Mouse (Mus musculus): ENCODE results near the gene Fmnl3. TPM values are rescaled to one million over a fixed set of nuclear protein-coding genes. Genes with fewer than 3 reads are reported as not detected.

Gene Fmnl3
- polyA plus RNA-seq, 1 experiment, result 8.2 TPM

DNA sequence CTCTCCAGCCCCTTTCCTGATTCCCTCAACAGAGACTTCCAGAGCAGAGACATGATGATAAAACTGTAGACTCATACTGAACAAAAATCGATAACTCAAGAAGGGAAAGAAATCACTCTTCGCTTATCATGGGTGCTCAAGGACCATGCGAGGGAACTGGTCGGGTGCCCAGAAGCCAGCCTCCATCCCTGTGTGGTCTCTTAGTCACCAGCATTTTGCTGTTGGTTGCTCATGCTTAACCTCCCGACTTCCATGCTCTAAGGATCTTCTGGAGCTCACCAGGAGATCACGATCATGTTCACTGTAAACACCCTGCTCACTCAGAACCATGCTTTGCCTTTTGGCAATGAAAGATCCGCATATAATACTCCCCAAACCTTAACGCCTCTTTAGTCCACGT, 2.5 kb upstream of the Fmnl3 start:
- Histone ChIP-seq H3K4me3 (ENCODE audit: low read depth, low read length) (no peak overlapping the region), H3K4me1 (ENCODE audit: control insufficient read depth, insufficient read depth, insufficient read length, low read length) (peaks cover 2% of the 10 kb centered on the region; the same call in 1 of the 2 replicates), H3K36me3 (ENCODE audit: control insufficient read depth, insufficient read depth, low read length) (no peaks in the 10 kb centered on the region), H3K27ac (ENCODE audit: insufficient read depth, low read depth, low read length) (no peak overlapping the region), H3K27me3 (ENCODE audit: control insufficient read depth, insufficient read depth, low read length) (peaks cover 14% of the 10 kb centered on the region; the same call in 1 of the 2 replicates)
- 72% methylated on average over 9 of the region's 9 CpGs for WGBS
- TF ChIP-seq CTCF (IDR thresholded peaks at IDR 0.05; ENCODE audit: extremely low read depth, insufficient read length, insufficient replicate concordance, low read depth, low read length) (no peak), POLR2A (IDR thresholded peaks at IDR 0.05; ENCODE audit: low read depth, low read length) (no peak)

DNA sequence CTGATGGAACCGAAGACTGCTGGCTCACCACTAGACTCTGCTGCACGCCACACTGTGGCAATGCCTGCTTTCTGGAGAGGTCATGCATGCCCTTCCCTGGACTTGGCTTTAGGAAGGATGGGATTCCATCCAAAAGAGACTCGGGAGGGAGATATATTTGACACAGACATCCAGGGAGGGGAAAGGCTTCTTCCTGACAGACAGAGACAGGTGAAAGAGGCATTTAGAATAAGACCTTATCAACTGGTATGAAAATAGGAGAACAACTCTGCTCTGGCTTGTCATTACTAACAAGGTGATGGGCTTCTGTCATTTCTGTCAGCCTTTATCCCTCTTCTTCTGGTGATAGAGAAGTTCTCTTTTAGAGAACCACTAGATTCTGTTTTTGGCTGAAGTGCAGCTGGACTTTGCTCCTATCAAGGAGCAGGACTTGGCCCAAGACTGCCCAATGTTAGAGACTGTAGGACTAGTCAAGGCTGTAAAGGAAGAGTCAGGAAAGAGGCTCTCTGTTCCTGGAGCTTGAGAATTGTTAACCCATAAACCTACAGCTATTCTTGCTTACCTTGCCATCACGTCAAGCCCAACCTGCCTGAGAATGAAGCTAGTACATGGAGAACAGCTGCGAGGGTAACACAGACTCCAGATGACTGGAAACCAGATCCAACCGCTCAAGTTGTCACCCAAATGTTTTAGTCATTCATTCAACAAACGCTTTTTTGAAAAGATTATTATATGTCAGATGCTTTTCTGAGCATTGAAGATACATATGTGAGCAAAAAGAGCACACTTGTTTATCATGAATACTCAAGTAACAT, 1.5 kb upstream of the Fmnl3 start:
- H3K27me3 ChIP-seq (ENCODE audit: control insufficient read depth, insufficient read depth, low read length), result peaks cover 14% of the 10 kb centered on the region; the same call in 1 of the 2 replicates
- 79% methylated on average over 7 of the region's 7 CpGs for WGBS
- no peaks in the 10 kb centered on the region for H3K36me3 ChIP-seq (ENCODE audit: control insufficient read depth, insufficient read depth, low read length)
- H3K4me3 ChIP-seq (ENCODE audit: low read depth, low read length), result no peak overlapping the region
- peaks cover 2% of the 10 kb centered on the region; the same call in 1 of the 2 replicates for H3K4me1 ChIP-seq (ENCODE audit: control insufficient read depth, insufficient read depth, insufficient read length, low read length)
- TF ChIP-seq CTCF (IDR thresholded peaks at IDR 0.05; ENCODE audit: extremely low read depth, insufficient read length, insufficient replicate concordance, low read depth, low read length), result no peak
- TF ChIP-seq POLR2A (IDR thresholded peaks at IDR 0.05; ENCODE audit: low read depth, low read length), result no peak
- no peak overlapping the region for H3K27ac ChIP-seq (ENCODE audit: insufficient read depth, low read depth, low read length)

DNA sequence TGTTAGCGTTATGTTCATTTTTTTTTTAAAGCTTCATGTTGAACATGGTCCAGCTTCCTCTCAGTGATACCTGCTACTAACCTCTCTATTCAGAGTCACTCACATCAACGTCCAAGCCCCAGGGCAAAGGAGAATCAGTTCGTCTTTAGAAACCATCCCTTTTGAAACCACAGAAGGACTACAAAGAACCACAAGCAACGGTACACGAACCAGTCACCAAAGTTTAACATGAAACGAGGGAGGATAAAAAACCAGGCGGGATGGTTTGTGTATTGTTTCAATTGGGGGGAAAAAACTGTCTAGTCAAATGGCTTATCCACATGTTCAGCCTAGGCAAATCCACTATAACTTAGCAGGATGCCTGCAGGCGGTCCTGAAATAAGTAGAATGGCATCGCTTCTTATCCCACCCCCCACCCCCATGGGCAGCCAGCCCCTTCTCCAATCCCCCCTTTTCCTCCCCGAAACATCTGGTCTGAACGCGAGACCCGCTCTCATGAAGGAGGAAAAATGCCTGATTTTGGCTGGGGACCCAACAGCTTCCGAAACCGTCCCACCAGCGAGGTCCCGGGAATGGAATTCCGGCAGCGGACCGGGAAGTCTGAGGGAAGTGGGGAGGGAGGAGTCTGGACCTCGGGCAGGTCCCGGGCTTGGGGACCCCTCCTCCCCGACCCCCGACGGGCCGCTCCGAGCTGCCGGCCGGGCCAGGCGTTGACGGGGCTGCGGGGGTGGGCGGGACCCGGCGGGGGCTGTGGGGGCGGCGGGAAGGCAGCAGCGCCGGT, 701 bp downstream of the Fmnl3 start:
- 3% methylated on average over 39 of the region's 39 CpGs for WGBS
- Histone ChIP-seq H3K4me1 (ENCODE audit: control insufficient read depth, insufficient read depth, insufficient read length, low read length) (peaks cover 2% of the 10 kb centered on the region; the same call in 1 of the 2 replicates), H3K27me3 (ENCODE audit: control insufficient read depth, insufficient read depth, low read length) (peaks cover 14% of the 10 kb centered on the region; the same call in 1 of the 2 replicates), H3K36me3 (ENCODE audit: control insufficient read depth, insufficient read depth, low read length) (no peaks in the 10 kb centered on the region), H3K27ac (ENCODE audit: insufficient read depth, low read depth, low read length) (no peak overlapping the region), H3K4me3 (ENCODE audit: low read depth, low read length) (peak overlapping the region; percentile 69)
- TF ChIP-seq POLR2A (IDR thresholded peaks at IDR 0.05; ENCODE audit: low read depth, low read length) (no peak), CTCF (IDR thresholded peaks at IDR 0.05; ENCODE audit: extremely low read depth, insufficient read length, insufficient replicate concordance, low read depth, low read length) (no peak)

DNA sequence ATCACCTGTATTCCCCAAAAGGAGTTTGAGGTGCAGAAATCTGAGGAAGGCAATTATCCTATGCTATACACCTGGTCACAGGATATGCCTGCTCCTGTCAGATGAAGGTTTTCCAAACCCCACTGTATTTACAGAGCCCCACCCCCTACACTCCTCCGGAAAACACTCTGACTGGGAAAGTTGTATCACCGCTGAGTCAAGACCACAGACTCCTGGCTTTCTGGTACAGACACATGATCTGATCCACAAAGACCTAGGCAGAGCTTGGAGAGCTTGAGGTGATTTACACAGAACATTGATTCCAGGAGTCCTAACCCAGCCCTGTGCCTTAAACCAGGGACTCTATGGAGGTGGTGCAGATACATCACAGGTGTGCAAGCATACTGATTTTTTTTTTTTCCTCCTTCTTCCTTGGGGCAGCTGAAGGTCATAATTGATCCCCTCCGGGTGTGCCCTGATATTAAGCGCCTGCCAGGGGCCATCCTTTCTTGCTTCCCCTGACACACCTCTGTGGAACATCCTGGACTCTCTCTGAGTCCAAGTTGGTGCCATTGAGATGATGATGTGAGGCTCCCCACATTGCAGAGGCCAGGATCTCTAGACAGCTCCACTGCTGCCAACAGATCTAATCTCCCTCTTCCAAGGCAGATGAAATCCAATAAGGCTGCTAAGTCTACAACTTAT, 1.6 kb downstream of the Fmnl3 start:
- no peak overlapping the region for H3K4me3 ChIP-seq (ENCODE audit: low read depth, low read length)
- H3K27ac ChIP-seq (ENCODE audit: insufficient read depth, low read depth, low read length), result no peak overlapping the region
- TF ChIP-seq CTCF (IDR thresholded peaks at IDR 0.05; ENCODE audit: extremely low read depth, insufficient read length, insufficient replicate concordance, low read depth, low read length) (no peak), POLR2A (IDR thresholded peaks at IDR 0.05; ENCODE audit: low read depth, low read length) (no peak)
- peaks cover 14% of the 10 kb centered on the region; the same call in 1 of the 2 replicates for H3K27me3 ChIP-seq (ENCODE audit: control insufficient read depth, insufficient read depth, low read length)
- 23% methylated on average over 4 of the region's 4 CpGs for WGBS
- H3K4me1 ChIP-seq (ENCODE audit: control insufficient read depth, insufficient read depth, insufficient read length, low read length), result peaks cover 2% of the 10 kb centered on the region
- no peaks in the 10 kb centered on the region for H3K36me3 ChIP-seq (ENCODE audit: control insufficient read depth, insufficient read depth, low read length)

DNA sequence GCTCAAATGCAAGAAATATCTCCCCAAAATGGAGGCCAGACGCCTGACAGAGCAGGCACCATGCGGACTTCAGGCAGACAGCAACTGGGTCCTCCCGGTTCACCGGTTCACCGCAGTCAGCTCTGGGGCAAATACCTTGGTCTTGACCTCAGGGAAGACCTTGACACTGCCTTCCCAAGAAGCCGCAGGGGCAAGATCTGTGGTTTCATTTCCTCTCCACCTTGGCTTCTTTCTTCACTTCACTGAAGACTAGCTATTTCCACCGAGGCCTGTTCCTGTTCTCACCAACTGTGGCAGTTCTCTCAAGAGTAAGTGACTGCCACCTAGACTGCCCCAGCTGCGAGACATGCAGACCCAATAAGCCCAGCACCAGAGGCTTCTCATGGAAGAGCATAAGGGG, 5.4 kb downstream of the Fmnl3 start:
- Histone ChIP-seq H3K4me3 (ENCODE audit: low read depth, low read length) (no peak overlapping the region), H3K27ac (ENCODE audit: insufficient read depth, low read depth, low read length) (no peak overlapping the region), H3K27me3 (ENCODE audit: control insufficient read depth, insufficient read depth, low read length) (peaks cover 11% of the 10 kb centered on the region; the same call in 1 of the 2 replicates), H3K4me1 (ENCODE audit: control insufficient read depth, insufficient read depth, insufficient read length, low read length) (no peaks in the 10 kb centered on the region; the same call in 1 of the 2 replicates), H3K36me3 (ENCODE audit: control insufficient read depth, insufficient read depth, low read length) (no peaks in the 10 kb centered on the region)
- 64% methylated on average over 8 of the region's 8 CpGs for WGBS
- TF ChIP-seq POLR2A (IDR thresholded peaks at IDR 0.05; ENCODE audit: low read depth, low read length), result no peak
- TF ChIP-seq CTCF (IDR thresholded peaks at IDR 0.05; ENCODE audit: extremely low read depth, insufficient read length, insufficient replicate concordance, low read depth, low read length), result no peak

DNA sequence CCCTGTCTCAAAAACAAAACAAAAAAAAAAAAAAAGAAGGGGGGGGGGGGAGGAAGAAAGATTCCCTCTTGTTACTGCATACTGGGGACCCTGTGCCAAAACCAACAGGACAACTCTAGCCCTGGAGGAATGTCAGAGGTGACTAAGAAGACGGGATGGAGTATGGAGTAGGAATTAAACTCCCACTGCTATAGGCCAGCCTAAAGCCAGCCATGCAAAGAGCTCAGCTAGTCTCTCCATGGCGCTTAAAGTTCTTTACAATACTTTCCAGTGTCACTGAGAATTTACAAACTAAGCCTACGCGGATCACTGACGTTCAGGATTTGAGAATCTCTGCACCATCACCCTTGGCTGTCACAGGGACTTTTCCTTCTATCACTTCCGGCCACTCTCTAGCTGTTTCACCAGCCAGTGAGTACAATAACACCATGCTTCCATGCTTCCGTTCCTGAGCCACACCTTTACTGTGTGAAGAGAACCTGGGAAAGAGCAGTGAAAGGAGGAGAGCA, 6.2 kb downstream of the Fmnl3 start:
- 65% methylated on average over 7 of the region's 7 CpGs for WGBS
- no peak overlapping the region for H3K4me3 ChIP-seq (ENCODE audit: low read depth, low read length)
- peaks cover 4% of the 10 kb centered on the region; the same call in 1 of the 2 replicates for H3K27me3 ChIP-seq (ENCODE audit: control insufficient read depth, insufficient read depth, low read length)
- 0 out of 2 replicates have a peak overlapping the region, but pooled peaks have one; percentile 11 for H3K27ac ChIP-seq (ENCODE audit: insufficient read depth, low read depth, low read length)
- H3K36me3 ChIP-seq (ENCODE audit: control insufficient read depth, insufficient read depth, low read length), result no peaks in the 10 kb centered on the region
- no peak for TF ChIP-seq POLR2A (IDR thresholded peaks at IDR 0.05; ENCODE audit: low read depth, low read length)
- no peak for TF ChIP-seq CTCF (IDR thresholded peaks at IDR 0.05; ENCODE audit: extremely low read depth, insufficient read length, insufficient replicate concordance, low read depth, low read length)
- no peaks in the 10 kb centered on the region; the same call in 1 of the 2 replicates for H3K4me1 ChIP-seq (ENCODE audit: control insufficient read depth, insufficient read depth, insufficient read length, low read length)
